Mouse (Mus musculus) midbrain, embryonic 14.5 days (tissue): Measurements from ENCODE around the gene Rubcn. TPM values are rescaled to one million over a fixed set of nuclear protein-coding genes. Genes with fewer than 3 reads are reported as not detected.
"Not testable (repeated sequence)": the region's sequence is repeated elsewhere in the genome, so short reads cannot be mapped to it uniquely, and the experiment has no call there.

ENCODE experiments used
- ATAC-seq: fragments of 200-750 bp; cut with Nextera tagmentation; 2 replicates; pipeline ENCODE4 v1.8.0; 2017; ENCODE audit warnings: moderate number of reproducible peaks, moderate library complexity; ENCODE audit not compliant: low FRiP score, low TSS enrichment
- DNase-seq: peaks from one replicate; pipeline ENCODE4 v3.0.0-alpha.2; 2015
- H3K27ac ChIP-seq: fragments of 300-500 bp; sonication (generic); replicated peaks from 2 replicates; pipeline ENCODE4 v1.5.1; 2014; ENCODE audit warnings: mild to moderate bottlenecking, low read depth, low read length, moderate library complexity
- H3K27me3 ChIP-seq: fragments of 300-500 bp; sonication (generic); 2 replicates; pipeline ENCODE4 v1.6.1; 2014; ENCODE audit warnings: low read length, control low read depth, mixed read lengths; ENCODE audit not compliant: control insufficient read depth, insufficient read depth
- H3K36me3 ChIP-seq: fragments of 300-500 bp; sonication (generic); 2 replicates; pipeline ENCODE4 v1.6.1; 2014; ENCODE audit warnings: low read length, control low read depth; ENCODE audit not compliant: control insufficient read depth, insufficient read depth
- H3K4me1 ChIP-seq: fragments of 300-500 bp; sonication (generic); 2 replicates; pipeline ENCODE4 v1.6.1; 2014; ENCODE audit warnings: mild to moderate bottlenecking, antibody characterized with exemption, low read length, control low read depth; ENCODE audit not compliant: control insufficient read depth, insufficient read depth
- H3K4me2 ChIP-seq: fragments of 300-500 bp; sonication (generic); 2 replicates; pipeline ENCODE4 v1.6.1; 2014; ENCODE audit warnings: mild to moderate bottlenecking, low read length, moderate library complexity
- H3K4me3 ChIP-seq: fragments of 300-500 bp; sonication (generic); replicated peaks from 2 replicates; pipeline ENCODE4 v1.5.1; 2014; ENCODE audit warnings: low read depth, low read length
- H3K9ac ChIP-seq: fragments of 300-500 bp; sonication (generic); replicated peaks from 2 replicates; pipeline ENCODE4 v1.6.1; 2014; ENCODE audit warnings: mild to moderate bottlenecking, low read length, moderate library complexity
- H3K9me3 ChIP-seq: fragments of 300-500 bp; sonication (generic); 2 replicates; pipeline ENCODE4 v1.6.1; 2016; ENCODE audit warnings: low read length, control low read depth, mixed read lengths; ENCODE audit not compliant: control insufficient read depth
- WGBS: fragments of 180-500 bp; shearing (Covaris S2); extraction: QIAGEN DNeasy Blood & Tissue Kit; methylation state at CpG from one replicate; pipeline ENCODE4 v1.1.7; 2014; 5-methylcytosine and 5-hydroxymethylcytosine counted together
- polyA plus RNA-seq: library from polyadenylated mRNA; unstranded; fragments of >200 nt; fragmentation: Nextera tagmentation; extraction: Ambion mirVana; gene quantifications from 2 replicates; pipeline ENCODE4 v1.2.1, GENCODE M21; 2014

The Rubcn gene
- polyA plus RNA-seq: 30.0 TPM in 2 replicates

GRCm38 (mm10) chr16:32877343-32878156 lies at the start of gene Rubcn, which contains the start of gene Fyttd1:
TSS of gene Rubcn (minus strand) at chr16:32877766.
TSS of gene Fyttd1 (plus strand) at chr16:32877500.
- no peaks in the 10 kb centered on the region for H3K36me3 ChIP-seq
- peak within 1 kb of the TSS; percentile 83 for H3K9ac ChIP-seq
- DNase-seq: peak; percentile 98
- no peaks in the 10 kb centered on the region for H3K27me3 ChIP-seq
- peak within 1 kb of the TSS; percentile 76 for H3K4me2 ChIP-seq
- H3K4me1 ChIP-seq: peaks cover 12% of the 10 kb centered on the region
- H3K27ac ChIP-seq: peak within 1 kb of the TSS; percentile 90
- H3K4me3 ChIP-seq: peak within 1 kb of the TSS; percentile 95
- peak; percentile 97 for ATAC-seq
- WGBS: under 1% methylated on average over 68 of the region's 83 CpGs
- no peaks in the 10 kb centered on the region for H3K9me3 ChIP-seq

DNA sequence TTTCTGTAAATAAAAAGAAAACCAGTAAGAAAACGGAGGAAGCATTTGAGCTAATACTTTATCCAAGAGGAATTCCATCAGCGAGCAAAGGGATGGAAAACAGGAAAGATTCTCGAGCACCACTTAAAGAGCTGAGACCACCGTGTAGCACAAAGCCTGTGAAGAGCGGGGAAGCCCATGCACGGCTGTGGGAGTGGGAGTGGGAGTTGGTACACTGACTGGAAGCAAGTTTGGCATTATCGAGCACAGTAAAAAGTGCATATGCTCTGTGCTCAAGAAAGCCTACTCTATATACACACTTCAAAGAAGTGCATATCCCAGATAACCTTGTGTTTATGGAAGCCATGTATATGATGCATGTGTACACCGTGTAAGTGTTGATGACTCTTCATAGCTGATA lies 49.5 kb upstream of the Rubcn start:
- no peak overlapping the region for H3K4me3 ChIP-seq
- H3K9me3 ChIP-seq: no peaks in the 10 kb centered on the region
- 0 out of 2 replicates have a peak, but pooled peaks cover 10% of the 10 kb centered on the region for H3K36me3 ChIP-seq
- ATAC-seq (no peak), DNase-seq (no peak)
- no peak overlapping the region for H3K9ac ChIP-seq
- H3K27ac ChIP-seq: no peak overlapping the region
- WGBS: 98% methylated on average over 8 of the region's 8 CpGs
- no peak overlapping the region for H3K4me2 ChIP-seq
- H3K4me1 ChIP-seq: no peaks in the 10 kb centered on the region
- no peaks in the 10 kb centered on the region for H3K27me3 ChIP-seq

GRCm38 (mm10) chr16:32926629-32927028 lies 49.1 kb upstream of the Rubcn start:
- H3K9ac ChIP-seq, H3K4me2 ChIP-seq, H3K36me3 ChIP-seq, H3K27me3 ChIP-seq, ATAC-seq, H3K4me1 ChIP-seq, DNase-seq, H3K9me3 ChIP-seq, H3K27ac ChIP-seq, H3K4me3 ChIP-seq: not testable (repeated sequence)
- WGBS: 92% methylated on average over 9 of the region's 9 CpGs

GRCm38 (mm10) chr16:32915292-32916068 lies 37.9 kb upstream of the Rubcn start:
- no peak overlapping the region for H3K27ac ChIP-seq
- ATAC-seq (no peak), DNase-seq (no peak)
- H3K9me3 ChIP-seq: no peaks in the 10 kb centered on the region
- H3K4me2 ChIP-seq: peak overlapping the region; percentile 69
- H3K9ac ChIP-seq: no peak overlapping the region
- H3K4me1 ChIP-seq: peaks cover 8% of the 10 kb centered on the region; the same call in 1 of the 2 replicates
- 75% methylated on average over 9 of the region's 9 CpGs for WGBS
- peak overlapping the region; percentile 95 for H3K4me3 ChIP-seq
- H3K36me3 ChIP-seq: 0 out of 2 replicates have a peak, but pooled peaks cover 2% of the 10 kb centered on the region
- no peaks in the 10 kb centered on the region for H3K27me3 ChIP-seq

GRCm38 (mm10) chr16:32913937-32914881 lies 36.6 kb upstream of the Rubcn start, which contains the start of gene Lrch3:
TSS of gene Lrch3 (plus strand) at chr16:32914100.
- under 1% methylated on average over 85 of the region's 85 CpGs for WGBS
- H3K36me3 ChIP-seq: 0 out of 2 replicates have a peak, but pooled peaks cover 2% of the 10 kb centered on the region
- peaks cover 8% of the 10 kb centered on the region; the same call in 1 of the 2 replicates for H3K4me1 ChIP-seq
- H3K4me2 ChIP-seq: peak within 1 kb of the TSS; percentile 69
- H3K4me3 ChIP-seq: peak within 1 kb of the TSS; percentile 95
- ATAC-seq (peak; percentile 93), DNase-seq (peak; percentile 96)
- peak within 1 kb of the TSS; percentile 91 for H3K9ac ChIP-seq
- H3K27ac ChIP-seq: peak within 1 kb of the TSS; percentile 89
- no peaks in the 10 kb centered on the region for H3K27me3 ChIP-seq
- H3K9me3 ChIP-seq: no peaks in the 10 kb centered on the region

- 67% methylated on average over 7 of the region's 7 CpGs for WGBS
- DNase-seq (no peak), ATAC-seq (no peak)
- Histone ChIP-seq H3K27me3 (no peaks in the 10 kb centered on the region), H3K9ac (no peak overlapping the region), H3K27ac (no peak overlapping the region), H3K4me1 (peaks cover 8% of the 10 kb centered on the region; the same call in 1 of the 2 replicates), H3K36me3 (0 out of 2 replicates have a peak, but pooled peaks cover 2% of the 10 kb centered on the region), H3K4me3 (0 out of 2 replicates have a peak overlapping the region, but pooled peaks have one; percentile 95), H3K9me3 (no peaks in the 10 kb centered on the region), H3K4me2 (peak overlapping the region; percentile 69; the same call in 1 of the 2 replicates)
Measured at GRCm38 (mm10) chr16:32913212-32913611, 35.6 kb upstream of the Rubcn start.

DNA sequence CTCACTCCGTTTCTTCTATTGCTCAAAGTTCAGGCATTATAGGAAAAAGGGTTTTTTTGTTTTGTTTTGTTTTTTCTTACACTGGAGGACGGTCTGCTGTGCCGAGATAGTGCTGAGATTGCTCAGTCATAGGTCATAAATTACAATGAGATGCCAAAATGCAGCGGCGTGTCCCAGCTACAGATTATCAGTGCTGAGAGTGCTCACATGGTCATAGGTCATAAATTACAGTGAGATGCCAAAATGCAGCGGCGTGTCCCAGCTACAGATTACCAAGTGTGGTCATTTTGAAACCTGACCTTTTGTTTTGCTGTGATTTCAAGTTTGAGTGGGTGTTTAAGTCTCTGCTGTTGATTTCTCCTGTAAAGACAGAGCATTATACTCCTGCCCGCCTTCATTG lies 29.2 kb upstream of the Rubcn start:
- Histone ChIP-seq H3K4me3 (no peak overlapping the region), H3K9ac (no peak overlapping the region), H3K36me3 (peaks cover 34% of the 10 kb centered on the region), H3K4me1 (no peaks in the 10 kb centered on the region), H3K27me3 (no peaks in the 10 kb centered on the region), H3K27ac (no peak overlapping the region), H3K9me3 (no peaks in the 10 kb centered on the region), H3K4me2 (no peak overlapping the region)
- no peak for DNase-seq
- no peak for ATAC-seq
- 88% methylated on average over 8 of the region's 8 CpGs for WGBS

DNA sequence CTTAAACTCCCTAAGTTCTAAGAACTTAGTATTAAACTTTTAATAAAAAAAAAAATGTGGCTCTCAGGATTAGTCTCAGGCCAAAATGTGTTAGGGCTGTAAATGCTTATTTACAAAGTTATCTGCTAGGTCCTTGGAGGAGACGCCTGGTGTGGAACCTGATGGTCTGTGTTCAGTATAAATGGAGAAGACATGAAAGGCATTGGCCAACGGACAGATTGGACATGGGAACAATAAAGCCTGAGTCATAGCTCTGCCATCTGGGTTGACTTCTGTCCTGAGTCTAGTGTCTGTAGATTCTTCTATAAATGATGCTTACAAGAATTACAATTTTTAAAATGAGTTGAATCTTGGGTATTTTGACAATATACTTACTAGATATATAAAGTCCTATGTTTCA lies 28.6 kb upstream of the Rubcn start:
- DNase-seq: no peak
- WGBS: 89% methylated on average over 2 of the region's 2 CpGs
- H3K27me3 ChIP-seq: no peaks in the 10 kb centered on the region

More for the DNA sequence above, 28.6 kb upstream of the Rubcn start:
- no peak overlapping the region for H3K4me2 ChIP-seq
- no peak overlapping the region for H3K4me3 ChIP-seq
- no peak for ATAC-seq
- H3K9ac ChIP-seq: no peak overlapping the region
- H3K27ac ChIP-seq: no peak overlapping the region
- no peaks in the 10 kb centered on the region for H3K9me3 ChIP-seq
- no peaks in the 10 kb centered on the region for H3K4me1 ChIP-seq
- peaks cover 38% of the 10 kb centered on the region for H3K36me3 ChIP-seq
